Comparison of ENCODE assay signal across 8 mouse cellular contexts in the genomic region with DNA sequence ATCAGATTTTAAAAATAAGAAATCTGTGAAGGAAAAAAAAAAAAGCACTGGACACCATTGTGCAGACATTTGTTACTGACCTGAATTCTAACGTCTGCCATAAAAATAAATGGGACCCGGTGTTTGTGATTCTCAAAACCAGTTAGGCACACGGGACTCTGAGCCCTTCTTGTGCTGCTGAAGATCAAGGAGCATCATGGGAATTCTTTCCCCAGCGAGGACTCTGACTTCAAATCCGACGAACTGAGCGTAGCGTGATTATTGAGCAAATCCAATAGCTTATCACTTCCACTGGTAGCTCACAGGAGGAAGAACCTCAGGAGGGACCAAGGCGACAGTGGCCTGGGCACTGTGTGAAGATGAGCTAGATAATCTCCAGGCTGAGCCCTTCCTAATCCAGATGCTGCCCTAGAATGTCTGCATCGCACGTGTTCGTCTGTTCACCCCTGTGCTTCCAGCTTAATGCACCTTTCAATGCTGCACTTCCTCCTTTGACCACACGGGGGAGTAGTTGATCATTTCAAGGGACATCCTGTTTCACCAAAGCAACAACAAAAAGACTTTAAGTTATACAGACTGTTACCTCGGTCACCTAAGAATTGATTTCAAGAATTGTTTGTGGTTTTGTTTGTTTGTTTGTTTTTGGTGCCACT. TPM values are rescaled to one million over a fixed set of nuclear protein-coding genes. Genes with fewer than 3 reads are reported as not detected.
DNase-seq lines count a peak whose midpoint lies in the region; ATAC-seq and TF ChIP-seq lines count a peak whose summit lies in the region.

No protein-coding gene starts in this region.

- no peaks in the 10 kb centered on the region for H3K9me3 ChIP-seq in kidney, embryonic 15.5 days (replicated peaks)
- no peaks in the 10 kb centered on the region for H3K9me3 ChIP-seq in intestine, embryonic 15.5 days
- 0 out of 2 replicates have a peak, but pooled peaks cover 4% of the 10 kb centered on the region for H3K9me3 ChIP-seq in stomach, postnatal 0 days (ENCODE audit: control insufficient read depth, low read length)

- H3K27me3 ChIP-seq in kidney, embryonic 15.5 days = no peaks in the 10 kb centered on the region
- no peaks in the 10 kb centered on the region for H3K27me3 ChIP-seq in intestine, embryonic 15.5 days (replicated peaks)
- H3K27me3 ChIP-seq in stomach, postnatal 0 days (ENCODE audit: control insufficient read depth, insufficient read depth, low read length) = no peaks in the 10 kb centered on the region

- peak; percentile 96 for TF ChIP-seq CTCF in stomach, postnatal 0 days (IDR thresholded peaks at IDR 0.05; ENCODE audit: low read depth)

- TF ChIP-seq EP300 in stomach, postnatal 0 days (optimal IDR thresholded peaks at IDR 0.05) = no peak

- DNase-seq in kidney, adult 11 months = peak; percentile 25
- DNase-seq in cerebellum, adult 9-11 months = peak; percentile 53
- DNase-seq in frontal cortex, postnatal 10 days (ENCODE audit: low spot score in 2 of 2) = peak; percentile 32 to 72
- DNase-seq in left cerebral cortex, postnatal 4 days = peak; percentile 73
- peak; percentile 84 for DNase-seq in neural tube, embryonic 10.5 days (ENCODE audit: extremely low spot score, low spot score)
- peak; percentile 79 for DNase-seq in stomach, postnatal 0 days (ENCODE audit: low spot score)

- intact Hi-C loops in left cerebral cortex, postnatal 4 days (cut with DNase I) = loop anchor here (2.0 to 5.0 kb wide), 2 partner anchors 103 to 170 kb away; partner anchors contain the start of gene Rcan2

- no peak for ATAC-seq in kidney, embryonic 15.5 days (replicated peaks; ENCODE audit: low FRiP score)
- peak; percentile 43; the same call in 1 of the 2 replicates for ATAC-seq in intestine, embryonic 15.5 days
- peak; percentile 35; the same call in 1 of the 2 replicates for ATAC-seq in stomach, postnatal 0 days (ENCODE audit: low FRiP score, low TSS enrichment)

- H3K4me1 ChIP-seq in kidney, embryonic 15.5 days = no peaks in the 10 kb centered on the region
- no peaks in the 10 kb centered on the region for H3K4me1 ChIP-seq in intestine, embryonic 15.5 days (replicated peaks)
- no peaks in the 10 kb centered on the region for H3K4me1 ChIP-seq in stomach, postnatal 0 days (replicated peaks; ENCODE audit: control insufficient read depth, insufficient read depth)

- no peak overlapping the region for H3K27ac ChIP-seq in kidney, embryonic 15.5 days
- no peak overlapping the region for H3K27ac ChIP-seq in intestine, embryonic 15.5 days
- no peak overlapping the region for H3K27ac ChIP-seq in stomach, postnatal 0 days (replicated peaks)

- peaks cover 12% of the 10 kb centered on the region for H3K36me3 ChIP-seq in kidney, embryonic 15.5 days
- H3K36me3 ChIP-seq in intestine, embryonic 15.5 days = no peaks in the 10 kb centered on the region
- H3K36me3 ChIP-seq in stomach, postnatal 0 days (ENCODE audit: control insufficient read depth, insufficient read depth, low read length) = no peaks in the 10 kb centered on the region

- no peak overlapping the region for H3K4me2 ChIP-seq in kidney, embryonic 15.5 days
- 0 out of 2 replicates have a peak overlapping the region, but pooled peaks have one; percentile 9 for H3K4me2 ChIP-seq in intestine, embryonic 15.5 days (replicated peaks)
- H3K4me2 ChIP-seq in stomach, postnatal 0 days (replicated peaks; ENCODE audit: low read depth) = no peak overlapping the region

- H3K4me3 ChIP-seq in kidney, embryonic 15.5 days (replicated peaks) = no peak overlapping the region
- no peak overlapping the region for H3K4me3 ChIP-seq in intestine, embryonic 15.5 days (replicated peaks)
- H3K4me3 ChIP-seq in stomach, postnatal 0 days (ENCODE audit: low read depth, low read length) = no peak overlapping the region

- WGBS in kidney, embryonic 15.5 days = 49% methylated on average over 14 of the region's 14 CpGs
- 39% methylated on average over 14 of the region's 14 CpGs for WGBS in intestine, embryonic 15.5 days
- 39% methylated on average over 14 of the region's 14 CpGs for WGBS in stomach, postnatal 0 days

- H3K9ac ChIP-seq in kidney, embryonic 15.5 days = no peak overlapping the region
- H3K9ac ChIP-seq in intestine, embryonic 15.5 days = 0 out of 2 replicates have a peak overlapping the region, but pooled peaks have one; percentile 11
- no peak overlapping the region for H3K9ac ChIP-seq in stomach, postnatal 0 days (ENCODE audit: low read length)

RNA-seq across cellular contexts. Expression of gene Cyp39a1, which starts 31.9 kb away (rescaled TPM):
- polyA plus RNA-seq in kidney, embryonic 15.5 days (2015; fragmentation: Nextera tagmentation; extraction: Ambion mirVana) = 24.8 and 27.3 TPM in 2 replicates
- polyA plus RNA-seq in intestine, embryonic 15.5 days (2015; fragmentation: Nextera tagmentation; extraction: Ambion mirVana) = 16.5 and 18.7 TPM in 2 replicates
- 1 to 10 TPM; 2.0 to 2.3 TPM for total RNA-seq in left cerebral cortex, postnatal 4 days (2021)
- polyA plus RNA-seq in stomach, postnatal 0 days (2015; fragmentation: Nextera tagmentation; extraction: Ambion mirVana) = 14.0 and 14.4 TPM in 2 replicates

RNA-seq across cellular contexts. Expression of gene Slc25a27, which starts 32.1 kb away (rescaled TPM):
- 17.8 and 22.6 TPM in 2 replicates for polyA plus RNA-seq in kidney, embryonic 15.5 days (2015; fragmentation: Nextera tagmentation; extraction: Ambion mirVana)
- polyA plus RNA-seq in intestine, embryonic 15.5 days (2015; fragmentation: Nextera tagmentation; extraction: Ambion mirVana) = 12.1 and 13.7 TPM in 2 replicates
- total RNA-seq in left cerebral cortex, postnatal 4 days (2021) = 10 to 100 TPM; 47.8 to 49.0 TPM
- polyA plus RNA-seq in stomach, postnatal 0 days (2015; fragmentation: Nextera tagmentation; extraction: Ambion mirVana) = 5.9 and 7.5 TPM in 2 replicates

Comparison
In these comparisons a context has a peak if more than half of its experiments do, and no peak if none do; other contexts are left out.
1. DNase-seq: peak in every context shown above with its lines; median percentile 84 in neural tube, embryonic 10.5 days; 79 in stomach, postnatal 0 days; 73 in left cerebral cortex, postnatal 4 days; 53 in cerebellum, adult 9-11 months; 52 in frontal cortex, postnatal 10 days; 25 in kidney, adult 11 months.